Mouse (Mus musculus): ENCODE data around the gene Vcp.

DNA sequence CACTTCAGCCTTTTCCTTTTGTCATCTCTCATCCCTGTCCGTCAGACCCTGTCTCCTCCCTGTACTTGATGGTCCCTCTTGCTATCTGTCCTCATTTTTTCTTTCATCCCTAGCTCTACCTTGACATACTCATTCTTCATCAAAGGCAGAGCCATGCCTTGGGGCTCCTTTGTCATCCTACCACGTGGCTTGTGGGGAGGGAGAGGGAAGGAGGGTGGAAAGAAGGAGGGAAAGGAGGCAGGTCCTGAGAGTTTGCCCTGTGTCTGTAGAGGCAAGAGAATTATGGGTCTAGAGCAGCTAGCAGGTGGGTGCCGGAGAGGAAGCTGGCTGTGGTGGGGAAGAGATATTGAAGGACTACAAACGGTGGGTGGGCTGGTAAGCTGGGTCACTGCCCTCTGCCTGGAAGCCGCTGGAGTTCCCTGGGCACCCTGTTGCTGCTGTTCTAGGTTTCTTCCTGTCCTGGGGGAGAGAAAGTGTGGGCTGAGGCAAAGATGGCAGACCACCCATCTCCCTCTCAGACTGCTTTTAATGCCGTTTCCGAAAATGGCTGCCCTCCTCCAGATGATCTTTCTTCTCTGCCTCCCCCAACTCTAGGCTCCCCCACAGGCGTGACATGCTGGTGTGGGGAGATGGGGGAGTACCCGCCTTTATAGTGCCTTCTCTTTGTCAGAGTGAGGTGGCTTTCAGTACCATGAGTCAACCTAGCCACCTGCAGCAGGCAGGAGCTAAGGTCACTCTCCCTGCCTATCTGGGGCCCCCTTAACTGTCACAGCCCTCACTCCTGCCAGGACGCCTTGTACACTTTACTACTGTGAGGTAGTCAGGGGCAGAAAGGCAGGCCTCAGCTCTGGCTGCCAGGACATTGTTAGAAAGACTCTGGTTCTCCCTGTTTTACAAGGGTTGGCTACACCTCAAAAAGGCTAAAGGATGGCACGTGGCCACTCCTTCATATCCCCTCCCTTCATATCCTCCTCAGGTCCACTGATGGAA is 48.8 kb downstream of the Vcp start:
- TF ChIP-seq MAX (IDR thresholded peaks at IDR 0.05) = no peak
- no peak for TF ChIP-seq CTCF (IDR thresholded peaks at IDR 0.05; ENCODE audit: control insufficient read depth, insufficient read depth, insufficient read length)
- TF ChIP-seq USF1 (IDR thresholded peaks at IDR 0.05; ENCODE audit: low read depth) = no peak

All from C2C12 (cell line).